Mouse (Mus musculus) neural tube, embryonic 14.5 days (tissue): ENCODE measurements around the gene Olfr889. TPM values are rescaled to one million over a fixed set of nuclear protein-coding genes. Genes with fewer than 3 reads are reported as not detected.
"Not testable (repeated sequence)": the region's sequence is repeated elsewhere in the genome, so short reads cannot be mapped to it uniquely, and the experiment has no call there.

Experiments used
- ATAC-seq: fragments of 200-750 bp; cut with Nextera tagmentation; 2 replicates; pipeline ENCODE4 v1.8.0; 2017; ENCODE audit warnings: low read depth, mild to moderate bottlenecking, moderate TSS enrichment, moderate library complexity
- H3K27ac ChIP-seq: fragments of 300-500 bp; sonication (generic); 2 replicates; pipeline ENCODE4 v1.5.1; 2014; ENCODE audit warnings: low read depth, mild to moderate bottlenecking, control low read depth, low read length, moderate library complexity, mixed read lengths
- H3K27me3 ChIP-seq: fragments of 300-500 bp; sonication (generic); 2 replicates; pipeline ENCODE4 v1.6.1; 2014; ENCODE audit warnings: low read length; ENCODE audit not compliant: control insufficient read depth, insufficient read depth
- H3K36me3 ChIP-seq: fragments of 300-500 bp; sonication (generic); 2 replicates; pipeline ENCODE4 v1.6.1; 2014; ENCODE audit warnings: low read length, mixed read lengths; ENCODE audit not compliant: control insufficient read depth, insufficient read depth
- H3K4me1 ChIP-seq: fragments of 300-500 bp; sonication (generic); 2 replicates; pipeline ENCODE4 v1.6.1; 2014; ENCODE audit warnings: low read length; ENCODE audit not compliant: control insufficient read depth, insufficient read depth
- H3K4me2 ChIP-seq: fragments of 300-500 bp; sonication (generic); 2 replicates; pipeline ENCODE4 v1.6.1; 2014; ENCODE audit warnings: mild to moderate bottlenecking, low read depth, low read length, control low read depth
- H3K4me3 ChIP-seq: fragments of 300-500 bp; sonication (generic); 2 replicates; pipeline ENCODE4 v1.5.1; 2014; ENCODE audit warnings: low read depth, low read length, control low read depth, mixed read lengths
- H3K9ac ChIP-seq: fragments of 300-500 bp; sonication (generic); replicated peaks from 2 replicates; pipeline ENCODE4 v1.6.1; 2014; ENCODE audit warnings: low read depth, mild to moderate bottlenecking, control low read depth, low read length, mixed read lengths
- H3K9me3 ChIP-seq: fragments of 300-500 bp; sonication (generic); 2 replicates; pipeline ENCODE4 v1.6.1; 2016; ENCODE audit warnings: low read length; ENCODE audit not compliant: control insufficient read depth
- WGBS: fragments of 180-500 bp; shearing (Covaris S2); extraction: QIAGEN DNeasy Blood & Tissue Kit; methylation state at CpG from one replicate; pipeline ENCODE4 v1.1.7; 2014; 5-methylcytosine and 5-hydroxymethylcytosine counted together
- polyA plus RNA-seq: library from polyadenylated mRNA; unstranded; fragments of >200 nt; fragmentation: Nextera tagmentation; extraction: Ambion mirVana; gene quantifications from 2 replicates; pipeline ENCODE4 v1.2.1, GENCODE M21; 2014

Olfr889 gene
- 0.04 TPM in 1 of 2 replicates, not detected in the other for polyA plus RNA-seq

GRCm38 (mm10) chr9:38114898-38115297 is at the start of gene Olfr889:
Gene Olfr889 (plus strand): TSS chr9:38115198.
- H3K27me3 ChIP-seq: no peaks in the 10 kb centered on the region
- no peak for ATAC-seq
- no peaks in the 10 kb centered on the region for H3K4me1 ChIP-seq

GRCm38 (mm10) chr9:38083772-38084171 is 31.2 kb upstream of the Olfr889 start, which contains the start of gene Olfr887:
Gene Olfr887 (plus strand): TSS chr9:38084072.
- no peak within 1 kb of the TSS for H3K4me2 ChIP-seq
- no peak for ATAC-seq
- H3K27me3 ChIP-seq: no peaks in the 10 kb centered on the region
- H3K9ac ChIP-seq: no peak within 1 kb of the TSS
- no peaks in the 10 kb centered on the region for H3K36me3 ChIP-seq
- 89% methylated on average over 1 of the region's 1 CpGs for WGBS
- H3K4me3 ChIP-seq: no peak within 1 kb of the TSS
- no peaks in the 10 kb centered on the region for H3K9me3 ChIP-seq
- H3K4me1 ChIP-seq: no peaks in the 10 kb centered on the region
- no peak within 1 kb of the TSS for H3K27ac ChIP-seq

More at GRCm38 (mm10) chr9:38114898-38115297, at the start of gene Olfr889:
- Histone ChIP-seq H3K9me3 (no peaks in the 10 kb centered on the region), H3K4me2 (no peak within 1 kb of the TSS), H3K4me3 (no peak within 1 kb of the TSS), H3K36me3 (no peaks in the 10 kb centered on the region), H3K9ac (no peak within 1 kb of the TSS), H3K27ac (no peak within 1 kb of the TSS)

GRCm38 (mm10) chr9:38107828-38108227 is 7.2 kb upstream of the Olfr889 start, which contains the start of gene Olfr888:
Gene Olfr888 (plus strand): TSS chr9:38108128.
- ATAC-seq: no peak

GRCm38 (mm10) chr9:38142217-38142616 is 27.2 kb downstream of the Olfr889 start, which contains the start of gene Olfr890:
Gene Olfr890 (plus strand): TSS chr9:38142517.
- Histone ChIP-seq H3K4me2 (no peak within 1 kb of the TSS), H3K9ac (no peak within 1 kb of the TSS), H3K4me1 (no peaks in the 10 kb centered on the region), H3K27me3 (no peaks in the 10 kb centered on the region), H3K9me3 (no peaks in the 10 kb centered on the region), H3K27ac (no peak within 1 kb of the TSS), H3K36me3 (no peaks in the 10 kb centered on the region), H3K4me3 (no peak within 1 kb of the TSS)
- ATAC-seq: no peak

More at GRCm38 (mm10) chr9:38107828-38108227, 7.2 kb upstream of the Olfr889 start, which contains the start of gene Olfr888:
- Histone ChIP-seq H3K4me1 (no peaks in the 10 kb centered on the region), H3K4me2 (no peak within 1 kb of the TSS), H3K27ac (no peak within 1 kb of the TSS), H3K9ac (no peak within 1 kb of the TSS), H3K4me3 (no peak within 1 kb of the TSS), H3K36me3 (no peaks in the 10 kb centered on the region), H3K9me3 (no peaks in the 10 kb centered on the region), H3K27me3 (no peaks in the 10 kb centered on the region)
- 80% methylated on average over 1 of the region's 1 CpGs for WGBS

- not testable (repeated sequence) for H3K27ac ChIP-seq, H3K9ac ChIP-seq, H3K36me3 ChIP-seq, H3K9me3 ChIP-seq, H3K4me3 ChIP-seq, H3K4me2 ChIP-seq, H3K4me1 ChIP-seq, ATAC-seq, H3K27me3 ChIP-seq
- WGBS: 48% methylated on average over 2 of the region's 2 CpGs
Measured at GRCm38 (mm10) chr9:38168341-38168740, 53.3 kb downstream of the Olfr889 start.

Other genes with a start within 250 kb of the Olfr889 start
- not detected in 2 replicates for gene Olfr145, start 218.5 kb upstream of the Olfr889 start, polyA plus RNA-seq
- not detected in 2 replicates for gene Olfr878, start 197.4 kb upstream of the Olfr889 start, polyA plus RNA-seq
- gene Olfr881, start 123.4 kb upstream of the Olfr889 start, polyA plus RNA-seq: not detected in 2 replicates
- gene Olfr883, start 89.4 kb upstream of the Olfr889 start, polyA plus RNA-seq: not detected in 2 replicates
- not detected in 2 replicates for gene Olfr884, start 68.6 kb upstream of the Olfr889 start, polyA plus RNA-seq
- not detected in 2 replicates for gene Olfr885, start 53.9 kb upstream of the Olfr889 start, polyA plus RNA-seq
- gene Olfr887, start 31.1 kb upstream of the Olfr889 start, polyA plus RNA-seq: not detected in 2 replicates
- gene Olfr888, start 7.1 kb upstream of the Olfr889 start, polyA plus RNA-seq: not detected in 2 replicates
- not detected in 2 replicates for gene Olfr890, start 27.3 kb downstream of the Olfr889 start, polyA plus RNA-seq
- gene Olfr891, start 65.6 kb downstream of the Olfr889 start, polyA plus RNA-seq: not detected in 2 replicates
- gene Olfr893, start 93.2 kb downstream of the Olfr889 start, polyA plus RNA-seq: not detected in 2 replicates
- gene Olfr894, start 102.9 kb downstream of the Olfr889 start, polyA plus RNA-seq: not detected in 2 replicates
- gene Olfr143, start 137.6 kb downstream of the Olfr889 start, polyA plus RNA-seq: not detected in 2 replicates
- gene Olfr895, start 152.7 kb downstream of the Olfr889 start, polyA plus RNA-seq: not detected in 2 replicates
- not detected in 2 replicates for gene Olfr896-ps1, start 175.9 kb downstream of the Olfr889 start, polyA plus RNA-seq
- gene Olfr25, start 213.9 kb downstream of the Olfr889 start, polyA plus RNA-seq: not detected in 2 replicates
- not detected in 2 replicates for gene Olfr898, start 233.2 kb downstream of the Olfr889 start, polyA plus RNA-seq